Mouse (Mus musculus) intestine, embryonic 14.5 days (tissue): ENCODE measurements at regions not wholly inside any gene's neighbourhood (a gene's known extent, or its start where the extent isn't known, plus 50 kb on each side); places are given as distances from the start of the nearest gene placed in this dataset.

Experiments used
- ATAC-seq: fragments of 200-750 bp; cut with Nextera tagmentation; replicated peaks from 2 replicates; pipeline ENCODE4 v1.8.0; 2017; ENCODE audit warnings: low read depth, moderate number of reproducible peaks, moderate TSS enrichment, moderate library complexity; ENCODE audit not compliant: low FRiP score, low TSS enrichment
- DNase-seq: peaks from one replicate; pipeline ENCODE4 v3.0.0-alpha.2; 2018; ENCODE audit warnings: low spot score
- H3K27ac ChIP-seq: fragments of 300-500 bp; sonication (generic); 2 replicates; pipeline ENCODE4 v1.5.1; 2014; ENCODE audit warnings: low read depth, mild to moderate bottlenecking, control low read depth
- H3K27me3 ChIP-seq: fragments of 300-500 bp; sonication (generic); replicated peaks from 2 replicates; pipeline ENCODE4 v1.6.1; 2014; ENCODE audit warnings: low read length, control low read depth; ENCODE audit not compliant: control insufficient read depth, insufficient read depth
- H3K36me3 ChIP-seq: fragments of 300-500 bp; sonication (generic); 2 replicates; pipeline ENCODE4 v1.6.1; 2014; ENCODE audit warnings: low read length, control low read depth; ENCODE audit not compliant: control insufficient read depth, insufficient read depth
- H3K4me1 ChIP-seq: fragments of 300-500 bp; sonication (generic); replicated peaks from 2 replicates; pipeline ENCODE4 v1.6.1; 2014; ENCODE audit warnings: low read length, control low read depth, mixed read lengths; ENCODE audit not compliant: control insufficient read depth, insufficient read depth
- H3K4me2 ChIP-seq: fragments of 300-500 bp; sonication (generic); 2 replicates; pipeline ENCODE4 v1.6.1; 2014; ENCODE audit warnings: low read length
- H3K4me3 ChIP-seq: fragments of 300-500 bp; sonication (generic); 2 replicates; pipeline ENCODE4 v1.5.1; 2014; ENCODE audit warnings: low read depth, low read length, control low read depth, mixed read lengths
- H3K9ac ChIP-seq: fragments of 300-500 bp; sonication (generic); 2 replicates; pipeline ENCODE4 v1.6.1; 2014; ENCODE audit warnings: mild to moderate bottlenecking, low read length
- H3K9me3 ChIP-seq: fragments of 300-500 bp; sonication (generic); 2 replicates; pipeline ENCODE4 v1.6.1; 2016; ENCODE audit warnings: low read length, control low read depth; ENCODE audit not compliant: control insufficient read depth
- WGBS: fragments of 180-500 bp; shearing (Covaris S2); extraction: QIAGEN DNeasy Blood & Tissue Kit; methylation state at CpG from one replicate; pipeline ENCODE4 v1.1.7; 2014; 5-methylcytosine and 5-hydroxymethylcytosine counted together

- no peak overlapping the region for H3K9ac ChIP-seq
- 47% methylated on average over 8 of the region's 8 CpGs for WGBS
- H3K27ac ChIP-seq: no peak overlapping the region
- peak; percentile 68 for DNase-seq
- H3K27me3 ChIP-seq: no peaks in the 10 kb centered on the region; the same call in 1 of the 2 replicates
- no peaks in the 10 kb centered on the region for H3K36me3 ChIP-seq
- no peak overlapping the region for H3K4me3 ChIP-seq
- H3K4me2 ChIP-seq: no peak overlapping the region
- peak; percentile 55; the same call in 1 of the 2 replicates for ATAC-seq
- no peaks in the 10 kb centered on the region for H3K4me1 ChIP-seq
- no peaks in the 10 kb centered on the region for H3K9me3 ChIP-seq
These were observed 102.0 kb upstream of the 1700020N01Rik start for GRCm38 (mm10) chr10:21490910-21491309.

- H3K4me1 ChIP-seq: no peaks in the 10 kb centered on the region
- no peak for ATAC-seq
- no peak overlapping the region for H3K4me3 ChIP-seq
- WGBS: 81% methylated on average over 7 of the region's 7 CpGs
- H3K36me3 ChIP-seq: no peaks in the 10 kb centered on the region
- H3K4me2 ChIP-seq: no peak overlapping the region
- no peaks in the 10 kb centered on the region for H3K9me3 ChIP-seq
- no peaks in the 10 kb centered on the region for H3K27me3 ChIP-seq
- no peak overlapping the region for H3K27ac ChIP-seq
- DNase-seq: peak; percentile 46
- H3K9ac ChIP-seq: no peak overlapping the region
These were observed 100.6 kb upstream of the 1700020N01Rik start for GRCm38 (mm10) chr10:21492254-21492894.

- Histone ChIP-seq H3K4me1 (no peaks in the 10 kb centered on the region), H3K4me2 (no peak overlapping the region), H3K9me3 (no peaks in the 10 kb centered on the region), H3K27ac (no peak overlapping the region), H3K4me3 (no peak overlapping the region), H3K27me3 (no peaks in the 10 kb centered on the region), H3K36me3 (no peaks in the 10 kb centered on the region), H3K9ac (no peak overlapping the region)
- 26% methylated on average over 1 of the region's 1 CpGs for WGBS
- DNase-seq (no peak), ATAC-seq (no peak)
These were observed 98.4 kb upstream of the 1700020N01Rik start for GRCm38 (mm10) chr10:21494536-21494935.

GRCm38 (mm10) chr10:21497110-21497509, 95.8 kb upstream of the 1700020N01Rik start:
- no peaks in the 10 kb centered on the region for H3K4me1 ChIP-seq
- WGBS: 87% methylated on average over 3 of the region's 3 CpGs
- no peak overlapping the region for H3K4me3 ChIP-seq
- DNase-seq (no peak), ATAC-seq (no peak)
- H3K27ac ChIP-seq: no peak overlapping the region
- no peaks in the 10 kb centered on the region for H3K27me3 ChIP-seq
- no peaks in the 10 kb centered on the region for H3K9me3 ChIP-seq
- no peaks in the 10 kb centered on the region for H3K36me3 ChIP-seq
- H3K9ac ChIP-seq: no peak overlapping the region
- no peak overlapping the region for H3K4me2 ChIP-seq

- no peaks in the 10 kb centered on the region for H3K4me1 ChIP-seq
- no peak for DNase-seq
- H3K27me3 ChIP-seq: no peaks in the 10 kb centered on the region
- no peak overlapping the region for H3K9ac ChIP-seq
- no peaks in the 10 kb centered on the region for H3K36me3 ChIP-seq
- no peak overlapping the region for H3K27ac ChIP-seq
- H3K9me3 ChIP-seq: no peaks in the 10 kb centered on the region
- ATAC-seq: no peak
- no peak overlapping the region for H3K4me3 ChIP-seq
- no peak overlapping the region for H3K4me2 ChIP-seq
- 81% methylated on average over 4 of the region's 4 CpGs for WGBS
These were observed 94.8 kb upstream of the 1700020N01Rik start for GRCm38 (mm10) chr10:21498143-21498542.

GRCm38 (mm10) chr10:21501658-21502057, 91.3 kb upstream of the 1700020N01Rik start:
- H3K4me1 ChIP-seq: no peaks in the 10 kb centered on the region
- no peaks in the 10 kb centered on the region for H3K27me3 ChIP-seq
- no peak for ATAC-seq
- H3K4me2 ChIP-seq: no peak overlapping the region
- DNase-seq: no peak
- no peaks in the 10 kb centered on the region for H3K9me3 ChIP-seq
- no peaks in the 10 kb centered on the region for H3K36me3 ChIP-seq
- 85% methylated on average over 4 of the region's 4 CpGs for WGBS
- no peak overlapping the region for H3K9ac ChIP-seq
- H3K27ac ChIP-seq: no peak overlapping the region
- no peak overlapping the region for H3K4me3 ChIP-seq

- Histone ChIP-seq H3K9ac (no peak overlapping the region), H3K27ac (no peak overlapping the region), H3K9me3 (no peaks in the 10 kb centered on the region), H3K4me3 (no peak overlapping the region), H3K4me1 (no peaks in the 10 kb centered on the region), H3K27me3 (no peaks in the 10 kb centered on the region), H3K4me2 (no peak overlapping the region), H3K36me3 (no peaks in the 10 kb centered on the region)
- no peak for DNase-seq
- ATAC-seq: no peak
- WGBS: 84% methylated on average over 3 of the region's 3 CpGs
These were observed 88.5 kb upstream of the 1700020N01Rik start for GRCm38 (mm10) chr10:21504431-21504830.

- no peak for ATAC-seq
- 69% methylated on average over 5 of the region's 5 CpGs for WGBS
- H3K36me3 ChIP-seq: no peaks in the 10 kb centered on the region
- no peak overlapping the region for H3K4me2 ChIP-seq
- H3K27me3 ChIP-seq: no peaks in the 10 kb centered on the region
- no peaks in the 10 kb centered on the region for H3K4me1 ChIP-seq
- no peak overlapping the region for H3K4me3 ChIP-seq
- DNase-seq: no peak
- H3K9ac ChIP-seq: no peak overlapping the region
- no peak overlapping the region for H3K27ac ChIP-seq
- no peaks in the 10 kb centered on the region for H3K9me3 ChIP-seq
These were observed 81.6 kb upstream of the 1700020N01Rik start for GRCm38 (mm10) chr10:21511386-21511785.

- H3K4me1 ChIP-seq: no peaks in the 10 kb centered on the region
- no peaks in the 10 kb centered on the region for H3K9me3 ChIP-seq
- no peak overlapping the region for H3K4me3 ChIP-seq
- no peaks in the 10 kb centered on the region for H3K36me3 ChIP-seq
- no peak overlapping the region for H3K27ac ChIP-seq
- peak; percentile 46 for DNase-seq
- no peak for ATAC-seq
- no peak overlapping the region for H3K9ac ChIP-seq
- H3K27me3 ChIP-seq: no peaks in the 10 kb centered on the region
- WGBS: 63% methylated on average over 13 of the region's 13 CpGs
- no peak overlapping the region for H3K4me2 ChIP-seq
These were observed 80.5 kb upstream of the 1700020N01Rik start for GRCm38 (mm10) chr10:21512486-21512885.
